Mouse (Mus musculus) kidney, postnatal 0 days (tissue): ENCODE measurements around the gene Tmie. TPM values are rescaled to one million over a fixed set of nuclear protein-coding genes. Genes with fewer than 3 reads are reported as not detected.
A peak's percentile ranks its signal among the peaks of the same experiment; 100 is the strongest.

Experiments
- ATAC-seq: fragments of 200-750 bp; cut with Nextera tagmentation; replicated peaks from 2 replicates; pipeline ENCODE4 v1.8.0; 2017; ENCODE audit warnings: low read depth, moderate number of reproducible peaks, moderate TSS enrichment, moderate library complexity; ENCODE audit not compliant: low FRiP score
- DNase-seq: peaks from one replicate; pipeline ENCODE4 v3.0.0-alpha.2; 2016; ENCODE audit warnings: low spot score
- H3K27ac ChIP-seq: fragments of 300-500 bp; sonication (generic); 2 replicates; pipeline ENCODE4 v1.5.1; 2014; ENCODE audit warnings: mild to moderate bottlenecking
- H3K27me3 ChIP-seq: fragments of 300-500 bp; sonication (generic); 2 replicates; pipeline ENCODE4 v1.6.1; 2014; ENCODE audit warnings: low read length, mixed read lengths; ENCODE audit not compliant: insufficient read depth
- H3K36me3 ChIP-seq: fragments of 300-500 bp; sonication (generic); 2 replicates; pipeline ENCODE4 v1.6.1; 2014; ENCODE audit warnings: low read length, mixed read lengths; ENCODE audit not compliant: insufficient read depth
- H3K4me1 ChIP-seq: fragments of 300-500 bp; sonication (generic); replicated peaks from 2 replicates; pipeline ENCODE4 v1.6.1; 2014; ENCODE audit warnings: antibody characterized with exemption, low read length, mixed read lengths; ENCODE audit not compliant: insufficient read depth
- H3K4me2 ChIP-seq: fragments of 300-500 bp; sonication (generic); 2 replicates; pipeline ENCODE4 v1.6.1; 2014; ENCODE audit warnings: mild to moderate bottlenecking, low read length, moderate library complexity, mixed read lengths
- H3K4me3 ChIP-seq: fragments of 300-500 bp; sonication (generic); replicated peaks from 2 replicates; pipeline ENCODE4 v1.5.1; 2014; ENCODE audit warnings: low read depth, low read length
- H3K9ac ChIP-seq: fragments of 300-500 bp; sonication (generic); 2 replicates; pipeline ENCODE4 v1.6.1; 2014; ENCODE audit warnings: low read depth, low read length
- H3K9me3 ChIP-seq: fragments of 300-500 bp; sonication (generic); replicated peaks from 2 replicates; pipeline ENCODE4 v1.6.1; 2016; ENCODE audit warnings: low read length, inconsistent platforms, mixed read lengths
- CTCF ChIP-seq: IDR thresholded peaks from 2 replicates; pipeline ENCODE4 v1.5.1; 2016; ENCODE audit warnings: antibody characterized with exemption, low read depth, mild to moderate bottlenecking, moderate library complexity
- WGBS: fragments of 180-500 bp; shearing (Covaris S2); extraction: QIAGEN DNeasy Blood & Tissue Kit; methylation state at CpG from one replicate; pipeline ENCODE4 v1.1.7; 2014; 5-methylcytosine and 5-hydroxymethylcytosine counted together
- polyA plus RNA-seq: library from polyadenylated mRNA; unstranded; fragments of >200 nt; fragmentation: Nextera tagmentation; extraction: Ambion mirVana; gene quantifications from 2 replicates; pipeline ENCODE4 v1.2.1, GENCODE M21; 2015

Gene Tmie
- polyA plus RNA-seq, 1 experiment from 2014 or later = 2.3 TPM

DNA sequence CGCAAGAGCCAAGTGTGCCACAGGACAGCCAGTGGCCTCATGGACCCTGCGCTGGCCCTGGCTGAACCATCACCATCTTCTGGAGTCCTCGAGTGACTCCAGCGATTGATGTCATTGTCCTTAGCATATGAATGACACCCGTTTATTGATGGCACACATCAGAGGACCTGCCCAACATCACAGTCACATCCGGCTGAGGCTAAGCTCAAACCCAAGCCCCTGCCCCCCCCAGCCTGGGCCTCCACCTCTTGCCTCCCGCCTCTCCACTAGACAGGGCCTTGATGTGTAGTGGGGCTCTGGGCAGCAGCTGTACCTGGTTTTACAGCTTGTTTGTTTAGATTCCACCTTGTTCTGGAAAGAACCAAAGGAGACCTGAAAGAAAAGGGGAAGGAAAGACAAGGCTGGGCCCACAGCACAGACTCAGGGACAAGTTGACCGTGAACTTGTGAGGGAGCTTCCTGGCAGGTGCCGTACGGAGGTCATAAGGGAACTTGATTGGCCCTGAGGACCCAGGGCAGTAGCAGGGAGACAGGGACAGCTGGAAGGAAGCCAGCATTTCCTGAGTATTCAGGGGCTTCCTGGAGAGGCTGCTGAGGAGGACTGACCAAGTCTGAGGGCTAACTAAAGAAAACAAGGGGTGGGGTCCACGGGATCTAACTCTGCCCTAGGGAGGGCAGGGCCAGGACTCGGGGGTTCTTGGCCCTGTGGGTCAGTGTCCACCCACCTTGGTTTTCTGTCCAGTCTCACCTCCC lies 11.3 kb upstream of the Tmie start:
- ATAC-seq = no peak
- Histone ChIP-seq H3K9me3 (no peaks in the 10 kb centered on the region), H3K4me1 (peaks cover 2% of the 10 kb centered on the region), H3K4me2 (no peak overlapping the region), H3K27me3 (no peaks in the 10 kb centered on the region), H3K27ac (no peak overlapping the region), H3K4me3 (no peak overlapping the region), H3K36me3 (no peaks in the 10 kb centered on the region), H3K9ac (no peak overlapping the region)
- 65% methylated on average over 12 of the region's 12 CpGs for WGBS
- DNase-seq = peak; percentile 32
- no peak for TF ChIP-seq CTCF

DNA sequence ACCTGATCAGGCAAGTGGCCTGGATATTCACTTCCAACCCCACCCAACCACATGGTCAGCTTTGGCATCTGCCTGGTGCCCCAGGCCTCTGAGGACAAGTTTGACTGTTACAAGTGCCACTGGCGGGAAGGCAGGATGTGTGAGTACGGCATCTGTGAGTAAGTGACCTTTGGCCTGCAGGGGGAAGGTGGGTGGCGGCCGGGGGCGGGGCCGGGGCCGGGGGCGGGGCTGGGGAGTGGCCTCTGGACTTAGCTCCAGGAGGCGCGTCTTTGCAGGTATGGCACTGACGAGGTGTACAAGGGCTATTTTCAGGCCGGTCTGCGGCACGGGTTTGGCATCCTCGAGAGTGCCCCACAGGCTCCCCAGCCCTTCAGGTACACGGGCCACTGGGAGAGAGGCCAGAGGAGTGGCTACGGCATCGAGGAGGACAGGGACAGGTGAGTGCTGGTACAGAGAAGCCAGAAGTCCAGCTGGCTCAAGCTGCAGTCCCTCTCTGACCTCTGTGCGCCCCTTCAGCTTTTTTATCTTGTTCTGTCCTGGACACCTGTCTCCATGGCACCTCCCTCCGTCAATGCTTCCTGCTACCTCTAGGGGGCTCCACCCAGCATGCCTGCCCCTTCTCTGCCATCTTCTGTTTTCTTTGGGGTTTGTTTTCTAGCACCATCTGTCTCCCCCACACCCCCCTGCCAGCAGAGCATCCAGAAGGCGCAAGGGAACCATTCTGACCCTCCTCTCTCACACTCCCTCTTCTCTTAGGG lies 10.3 kb upstream of the Tmie start:
- no peaks in the 10 kb centered on the region for H3K36me3 ChIP-seq
- H3K27ac ChIP-seq = no peak overlapping the region
- no peak overlapping the region for H3K9ac ChIP-seq
- DNase-seq (peak; percentile 27), ATAC-seq (peak; percentile 34)
- TF ChIP-seq CTCF = peak; percentile 51
- WGBS = 15% methylated on average over 21 of the region's 21 CpGs
- no peaks in the 10 kb centered on the region; the same call in 1 of the 2 replicates for H3K4me1 ChIP-seq
- H3K4me2 ChIP-seq = peak overlapping the region; percentile 27
- H3K4me3 ChIP-seq = no peak overlapping the region
- H3K27me3 ChIP-seq = no peaks in the 10 kb centered on the region
- no peaks in the 10 kb centered on the region for H3K9me3 ChIP-seq

DNA sequence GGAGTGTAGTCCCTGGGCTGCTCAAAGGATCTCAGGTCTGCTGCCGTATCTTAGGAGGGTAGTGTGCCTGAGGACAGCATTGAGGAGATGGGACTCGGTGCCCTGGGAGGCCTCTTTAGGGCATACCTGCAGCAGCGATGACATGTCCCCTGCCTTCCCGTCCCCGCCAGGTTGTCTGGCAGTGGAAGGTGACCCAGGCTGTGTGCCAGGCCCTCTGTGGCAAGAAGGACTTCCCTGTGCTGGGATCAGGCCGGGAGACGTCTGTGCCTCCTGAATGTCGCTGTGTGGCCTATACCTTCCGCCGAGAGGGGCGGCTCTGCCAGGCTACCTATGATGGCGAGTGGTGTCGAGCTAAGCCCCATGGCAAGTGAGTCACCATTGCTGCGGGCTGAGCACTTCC lies 9.0 kb upstream of the Tmie start:
- DNase-seq = no peak
- Histone ChIP-seq H3K36me3 (no peaks in the 10 kb centered on the region), H3K4me1 (no peaks in the 10 kb centered on the region; the same call in 1 of the 2 replicates), H3K27ac (no peak overlapping the region), H3K9ac (no peak overlapping the region), H3K4me2 (no peak overlapping the region), H3K4me3 (no peak overlapping the region), H3K9me3 (no peaks in the 10 kb centered on the region), H3K27me3 (no peaks in the 10 kb centered on the region)
- 92% methylated on average over 14 of the region's 14 CpGs for WGBS
- ATAC-seq = no peak
- no peak for TF ChIP-seq CTCF

DNA sequence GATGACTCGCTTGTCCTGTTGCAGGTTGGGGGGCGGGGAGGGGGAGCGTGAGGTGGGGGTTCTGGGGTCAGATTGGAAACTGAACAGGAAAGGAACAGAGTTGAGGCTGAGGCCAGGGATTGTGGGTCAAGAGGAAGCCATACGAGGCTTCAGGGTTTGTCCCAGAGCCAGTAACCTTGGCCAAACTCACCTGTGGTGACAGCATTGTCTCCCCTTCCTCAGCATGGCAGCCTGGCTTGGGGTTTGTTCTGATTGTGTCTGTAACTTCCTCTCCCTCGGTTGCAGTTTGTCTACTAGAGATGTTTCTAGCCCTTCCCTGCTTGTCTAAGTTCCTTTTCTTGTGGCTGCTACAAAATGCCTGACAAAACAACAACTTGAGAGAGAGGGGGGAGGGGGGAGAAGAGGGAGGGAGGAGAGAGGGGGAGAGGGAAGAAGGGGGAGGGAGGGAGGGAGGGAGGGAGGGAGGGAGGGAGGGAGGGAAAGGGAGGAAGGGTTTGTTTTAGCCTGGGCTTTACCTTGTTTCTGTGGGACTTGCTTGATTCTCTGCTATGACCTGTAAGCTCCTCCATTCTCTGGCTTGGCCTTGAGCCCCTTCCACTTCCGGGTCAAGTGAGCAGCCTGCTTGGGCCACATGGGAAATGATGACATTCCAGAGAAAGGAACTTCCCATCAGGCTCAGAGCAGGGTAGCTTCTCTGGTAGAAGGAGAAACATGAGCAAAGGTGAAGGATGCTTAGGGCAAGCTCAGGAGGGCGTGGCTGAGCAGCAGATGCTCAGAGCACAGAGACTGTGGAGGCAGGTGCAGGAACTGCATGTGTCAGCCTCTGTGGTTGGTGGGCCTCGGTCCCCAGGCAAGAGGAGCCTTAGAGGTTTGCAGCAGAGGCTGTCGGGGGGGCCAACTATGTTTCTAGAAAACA lies 7.7 kb upstream of the Tmie start:
- no peak for ATAC-seq
- H3K9ac ChIP-seq = no peak overlapping the region
- 0 out of 2 replicates have a peak, but pooled peaks cover 3% of the 10 kb centered on the region for H3K36me3 ChIP-seq
- no peaks in the 10 kb centered on the region for H3K9me3 ChIP-seq
- no peaks in the 10 kb centered on the region for H3K27me3 ChIP-seq
- no peak overlapping the region for H3K27ac ChIP-seq
- no peak for TF ChIP-seq CTCF
- DNase-seq = peak; percentile 15
- WGBS = 63% methylated on average over 9 of the region's 9 CpGs
- H3K4me1 ChIP-seq = no peaks in the 10 kb centered on the region; the same call in 1 of the 2 replicates
- H3K4me2 ChIP-seq = no peak overlapping the region
- H3K4me3 ChIP-seq = no peak overlapping the region

DNA sequence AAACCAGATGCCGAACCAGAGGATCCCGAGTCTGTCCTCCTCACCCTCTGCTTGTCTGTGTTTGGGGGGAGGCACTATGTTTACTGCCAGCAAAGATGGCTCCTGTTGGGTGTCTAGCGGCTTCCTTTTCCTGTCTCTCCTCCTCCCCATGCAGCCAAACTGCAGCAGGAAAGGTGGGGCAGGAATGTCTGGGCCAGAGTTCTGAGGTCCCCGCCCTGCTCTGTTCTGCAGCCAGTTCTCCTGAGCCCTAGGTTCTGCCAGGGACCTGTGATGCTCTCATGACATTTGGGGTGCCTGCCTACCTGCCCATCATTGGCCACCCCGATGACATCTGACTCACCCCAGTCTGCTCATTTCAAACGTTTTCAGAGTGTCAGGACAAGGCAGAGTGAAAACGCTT lies 2.0 kb upstream of the Tmie start:
- WGBS = 70% methylated on average over 7 of the region's 7 CpGs
- Histone ChIP-seq H3K4me2 (0 out of 2 replicates have a peak overlapping the region, but pooled peaks have one; percentile 2), H3K27ac (no peak overlapping the region)

More for the DNA sequence above, 2.0 kb upstream of the Tmie start:
- DNase-seq (no peak), ATAC-seq (no peak)
- H3K4me3 ChIP-seq = no peak overlapping the region
- no peak overlapping the region for H3K9ac ChIP-seq
- TF ChIP-seq CTCF = no peak
- H3K9me3 ChIP-seq = no peaks in the 10 kb centered on the region
- H3K36me3 ChIP-seq = 0 out of 2 replicates have a peak, but pooled peaks cover 3% of the 10 kb centered on the region
- H3K4me1 ChIP-seq = peaks cover 10% of the 10 kb centered on the region; the same call in 1 of the 2 replicates
- no peaks in the 10 kb centered on the region for H3K27me3 ChIP-seq
